Mouse (Mus musculus) megakaryocyte, adult 5-6 weeks (primary cell): ENCODE measurements around the gene Tec. TPM values are rescaled to one million over a fixed set of nuclear protein-coding genes. Genes with fewer than 3 reads are reported as not detected.

Experiments
- ATAC-seq: 2 replicates; pipeline ENCODE4 v1.8.0; 2016; ENCODE audit warnings: mild to moderate bottlenecking, inconsistent platforms; ENCODE audit not compliant: poor library complexity, severe bottlenecking
- total RNA-seq, 2 experiments: library from RNA; stranded (forward) in 1 of 2; stranded (reverse) in 1 of 2; fragments of 153-499, 151-499 nt in 1 of 2; fragments of 221-1000, 200-1000 nt in 1 of 2; gene quantifications; 2 replicates each; pipeline versions ENCODE4 v1.2.3 to v1.2.4; 2015 to 2017

Gene Tec
- total RNA-seq, 2 experiments from 2014 or later, result 33.4 to 56.6 TPM

DNA sequence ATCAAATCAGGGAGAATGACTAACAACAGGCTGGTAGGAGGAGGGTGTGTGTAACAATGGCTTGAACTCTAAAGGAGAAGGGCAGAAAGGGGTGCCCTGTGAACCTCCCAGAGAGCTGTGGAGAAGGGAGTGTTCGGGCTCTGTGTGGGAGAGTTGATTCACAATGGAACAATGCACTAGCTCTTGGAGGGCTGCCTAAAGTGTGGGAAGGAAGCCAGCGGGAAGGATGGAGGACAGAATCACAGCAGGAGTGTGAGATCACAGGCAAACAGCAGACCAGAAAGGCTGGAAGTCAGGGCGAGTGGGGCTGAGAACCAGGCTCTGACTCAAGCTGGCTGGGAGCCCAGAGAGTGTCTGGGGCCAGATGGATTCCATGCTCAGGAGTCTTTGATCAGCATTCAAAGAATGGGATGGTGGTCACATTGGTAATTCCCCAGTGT, 12.6 kb downstream of the Tec start:
- ATAC-seq, result no peak

DNA sequence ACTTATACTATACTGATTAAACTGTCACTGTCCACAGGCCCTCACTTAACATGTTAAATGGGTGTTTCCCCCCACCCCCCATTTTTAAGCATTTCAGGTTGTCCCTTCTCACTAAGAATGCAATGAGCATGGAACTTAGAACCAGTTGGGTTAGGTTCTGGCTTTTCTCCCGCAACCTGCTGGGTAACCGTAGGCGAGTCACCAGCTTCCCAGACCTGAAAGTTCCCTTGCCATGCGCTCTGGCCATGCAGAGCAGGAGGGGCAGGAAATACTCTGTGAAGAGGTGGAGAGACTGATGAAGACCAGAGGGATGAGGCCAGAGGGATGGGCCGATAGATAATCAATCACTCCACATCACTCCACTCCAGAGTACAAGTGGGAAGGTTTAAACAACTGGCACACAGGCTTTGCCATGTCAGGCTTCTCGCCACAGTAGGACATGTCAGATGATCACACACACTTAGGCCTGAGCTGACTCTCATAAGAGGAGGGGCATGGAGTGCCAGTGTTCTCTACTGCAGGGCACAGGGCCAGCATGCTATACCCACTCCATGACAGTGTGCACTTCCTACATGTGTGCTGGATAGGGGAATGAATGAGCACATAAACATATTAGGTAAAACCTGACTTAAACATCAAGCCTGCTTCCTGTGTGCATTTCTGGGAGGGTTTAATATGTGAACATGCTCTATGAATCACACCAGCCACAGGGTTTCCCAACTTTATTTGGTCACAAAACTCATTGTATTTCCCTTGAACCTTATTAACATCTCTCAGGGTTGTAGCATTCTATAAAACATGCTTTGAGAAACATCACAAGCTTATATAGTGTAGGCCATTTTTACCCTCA, 13.9 kb downstream of the Tec start:
- no peak; the same call in 1 of the 2 replicates for ATAC-seq

DNA sequence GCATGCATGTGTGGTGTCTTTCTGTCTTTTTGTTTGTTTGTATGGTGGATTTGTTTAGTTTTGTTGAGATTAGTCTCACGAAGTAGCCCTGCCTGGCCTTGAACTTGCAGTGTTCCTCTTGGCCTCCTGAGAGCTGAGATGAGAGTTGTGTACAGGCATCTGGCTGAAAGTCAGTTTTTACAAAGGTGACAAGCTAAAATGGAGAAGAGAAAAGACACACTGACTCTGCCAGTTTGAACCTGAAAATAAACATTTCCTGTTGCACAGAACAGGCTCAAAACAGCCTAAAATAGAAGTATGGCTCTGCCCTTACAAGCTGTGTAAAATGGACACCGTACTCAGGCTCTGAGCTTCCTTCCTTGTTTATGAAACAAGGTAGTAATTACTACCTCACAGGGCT, 14.9 kb downstream of the Tec start:
- no peak for ATAC-seq

DNA sequence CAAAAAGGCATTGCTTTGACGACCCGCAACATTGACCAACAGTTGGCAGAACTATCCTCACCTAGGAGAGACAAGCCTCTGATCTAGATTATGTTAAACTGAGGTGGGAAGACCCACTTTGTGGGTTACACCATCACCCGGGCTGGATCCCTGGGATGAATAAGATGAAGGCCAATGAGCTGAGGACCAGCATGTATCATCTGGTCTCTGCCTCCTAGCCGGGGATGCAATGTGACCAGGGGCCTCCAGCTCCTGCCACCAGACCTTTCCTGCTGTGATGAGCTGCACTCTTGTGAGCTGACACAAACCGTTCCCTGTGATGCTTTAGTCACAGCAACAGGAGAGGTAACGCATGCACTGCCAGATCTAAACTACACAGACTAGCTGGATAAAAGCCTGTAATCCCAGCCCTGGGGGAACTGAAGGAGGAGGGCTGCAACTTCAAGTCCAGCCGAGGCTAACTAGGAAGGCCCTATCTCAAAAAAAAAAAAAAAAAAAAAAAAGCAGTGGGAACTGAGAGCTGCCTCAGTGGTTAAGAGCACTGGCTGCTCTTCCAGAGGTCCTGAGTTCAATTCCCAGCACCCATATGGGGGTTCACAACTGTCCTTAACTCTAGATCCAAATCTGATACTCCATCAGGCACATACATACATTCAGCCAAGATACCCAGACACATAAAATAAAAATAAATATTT, 15.8 kb downstream of the Tec start:
- ATAC-seq, result no peak; the same call in 1 of the 2 replicates

DNA sequence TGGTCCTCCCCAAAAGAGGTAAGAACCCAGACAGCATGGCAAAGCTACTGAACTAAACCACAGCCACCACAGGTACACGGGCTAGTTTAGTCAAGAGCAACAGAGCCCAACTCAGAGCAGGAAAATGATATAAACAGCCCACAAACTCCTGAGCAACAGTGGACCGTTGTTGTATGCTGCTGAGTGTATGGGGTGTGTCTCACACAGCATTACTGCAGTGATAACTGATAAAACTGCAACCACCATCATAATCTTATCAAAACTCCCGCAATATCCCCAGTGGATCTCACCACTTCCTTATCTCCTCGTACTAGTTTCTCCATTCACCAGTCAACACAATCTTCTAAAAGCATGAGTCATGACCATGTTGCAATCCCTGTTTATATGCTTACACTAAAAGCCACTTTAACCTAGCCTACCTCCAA, 16.6 kb downstream of the Tec start:
- peak; percentile 73 for ATAC-seq

DNA sequence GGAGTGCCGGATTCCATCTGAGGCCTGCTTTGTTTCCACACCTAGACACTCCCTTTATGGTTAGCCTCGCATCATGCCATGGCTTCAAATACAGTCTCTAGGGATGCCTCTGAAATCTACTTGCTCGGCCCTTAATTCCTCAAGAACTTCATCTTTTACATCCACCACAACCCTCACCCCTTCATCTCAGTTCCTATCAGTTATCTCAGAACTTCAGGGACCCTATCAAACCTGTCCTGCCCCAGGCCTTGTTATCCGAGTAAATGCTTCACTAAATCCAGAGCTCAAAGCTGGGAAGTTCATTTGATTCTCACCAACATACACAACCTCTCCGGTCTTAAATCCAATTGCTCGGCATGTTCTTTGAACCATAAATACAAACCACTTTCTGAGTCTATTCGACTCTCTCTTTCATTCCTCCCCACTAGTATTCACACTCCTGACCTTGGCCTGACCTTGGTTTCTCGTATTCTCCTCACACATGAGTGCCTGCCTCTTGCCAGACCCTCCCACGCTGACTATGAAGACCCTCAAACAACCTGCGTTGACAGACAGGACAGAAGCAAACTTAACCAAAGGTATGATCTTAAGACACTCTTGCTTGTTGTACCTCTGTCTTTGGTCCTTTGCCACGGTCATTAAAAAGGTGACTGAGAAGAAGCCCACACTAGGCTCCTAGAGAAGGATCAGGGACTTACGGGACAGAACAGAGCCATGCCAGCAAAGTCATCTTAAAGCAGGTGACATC, 17.2 kb downstream of the Tec start:
- ATAC-seq, result no peak

DNA sequence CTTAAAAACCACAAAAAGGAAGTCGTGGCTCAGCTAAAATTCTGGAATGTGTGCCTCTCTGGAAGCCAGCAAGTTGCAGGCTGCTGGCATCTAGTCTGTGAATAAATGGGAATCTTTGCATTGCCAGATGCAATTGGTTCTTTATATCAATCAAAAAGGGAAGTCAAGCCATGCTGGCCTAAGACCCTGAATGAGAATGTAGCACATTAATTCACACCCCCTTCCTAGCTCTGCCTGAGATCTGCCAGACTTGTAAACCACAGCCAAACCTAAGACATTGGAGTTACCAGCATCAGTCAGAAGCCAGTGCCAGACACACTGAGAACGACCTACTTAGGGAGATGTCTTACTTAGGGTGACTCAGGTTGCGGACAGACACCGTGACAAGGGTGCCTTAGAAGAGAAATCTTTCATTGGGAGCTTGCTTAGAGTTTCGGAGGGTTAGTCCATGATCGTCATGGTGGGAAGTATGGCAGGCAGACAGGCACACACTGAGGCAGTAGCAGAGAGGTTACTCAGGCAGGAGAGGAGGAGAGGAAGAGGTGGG, 19.3 kb downstream of the Tec start:
- no peak for ATAC-seq

DNA sequence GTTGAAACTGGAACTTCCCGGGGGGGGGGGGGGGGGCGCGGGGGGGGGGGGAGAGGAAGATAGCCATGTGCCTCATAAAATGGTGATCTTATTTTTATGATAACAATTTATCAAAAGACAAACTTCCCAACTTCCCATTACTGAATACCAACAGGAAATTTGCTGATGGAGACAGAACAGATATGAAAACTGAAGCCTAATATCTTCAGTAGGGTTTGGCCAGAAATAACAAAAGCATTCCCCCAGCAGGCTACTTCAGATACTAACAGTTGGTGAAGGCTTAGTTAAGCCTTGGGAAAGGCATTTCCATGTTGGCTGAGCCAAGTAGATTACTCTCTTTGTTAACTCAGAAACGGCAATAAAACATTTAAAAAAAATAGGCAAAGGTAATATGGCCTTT, 21.6 kb downstream of the Tec start:
- ATAC-seq, result no peak

DNA sequence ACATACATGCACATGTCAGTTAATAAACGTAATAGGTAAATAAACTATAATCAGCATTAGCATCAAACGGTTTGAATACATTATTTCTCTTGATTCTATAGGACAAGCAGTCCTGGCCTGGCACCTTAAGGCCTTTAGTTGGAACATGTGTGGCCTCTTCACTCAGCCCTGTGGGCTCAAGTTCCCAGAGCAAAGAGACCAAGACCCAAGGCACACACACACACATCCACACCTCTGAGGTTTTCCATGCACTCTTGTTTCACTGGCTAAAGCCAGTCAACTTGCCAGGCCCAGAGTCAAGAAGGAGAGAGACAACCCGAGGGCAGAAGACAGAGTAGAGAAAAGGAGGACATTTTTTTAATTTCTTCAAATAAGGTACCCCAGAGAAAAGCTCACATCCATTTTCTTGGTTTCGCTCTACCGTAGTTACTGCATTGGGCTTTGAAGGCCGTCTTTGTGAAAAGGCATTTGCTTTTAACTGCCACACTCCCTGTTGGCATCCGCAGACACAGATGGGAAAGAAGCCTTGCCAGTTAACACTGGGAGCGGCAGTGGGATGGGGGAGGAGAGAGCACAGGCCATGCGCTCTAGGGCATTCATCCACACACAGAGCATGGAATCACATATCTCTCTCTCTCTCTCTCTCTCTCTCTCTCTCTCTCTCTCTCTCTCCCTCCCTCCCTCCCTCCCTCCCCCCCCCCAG, 22.2 kb downstream of the Tec start:
- ATAC-seq, result no peak

DNA sequence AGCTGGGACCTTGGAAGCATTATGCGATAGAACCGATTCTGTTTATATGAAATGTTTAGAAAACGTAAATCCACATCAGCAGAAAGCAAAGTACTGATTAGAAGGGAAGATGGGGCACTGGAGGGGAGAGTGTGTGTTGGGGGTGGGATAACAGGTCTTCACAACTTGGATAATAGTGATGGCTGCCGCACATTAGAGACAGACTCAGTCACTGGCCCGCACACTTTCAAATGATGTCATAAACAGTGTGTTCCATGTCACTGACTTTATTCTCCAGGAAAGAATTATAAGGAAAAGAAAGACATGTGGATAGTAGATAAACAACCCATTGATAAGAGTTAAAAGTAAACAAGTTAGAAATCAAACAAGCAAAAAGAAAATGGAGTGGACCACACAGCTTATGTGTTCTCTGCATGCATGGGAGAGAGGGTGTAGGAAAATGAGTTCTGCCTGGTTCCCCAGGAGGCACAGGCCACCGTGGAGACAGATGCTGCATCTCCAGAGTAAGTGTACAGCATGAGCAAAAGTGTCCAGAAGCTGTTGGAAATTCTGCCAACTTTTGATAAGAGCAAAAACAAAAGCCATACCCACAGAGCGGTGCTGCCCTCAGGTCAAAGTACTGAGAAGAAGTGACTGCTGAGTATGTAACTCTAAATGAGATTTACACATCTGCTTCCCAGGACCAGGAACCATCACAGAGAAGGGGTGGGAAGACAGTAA, 23.3 kb downstream of the Tec start:
- ATAC-seq, result no peak

DNA sequence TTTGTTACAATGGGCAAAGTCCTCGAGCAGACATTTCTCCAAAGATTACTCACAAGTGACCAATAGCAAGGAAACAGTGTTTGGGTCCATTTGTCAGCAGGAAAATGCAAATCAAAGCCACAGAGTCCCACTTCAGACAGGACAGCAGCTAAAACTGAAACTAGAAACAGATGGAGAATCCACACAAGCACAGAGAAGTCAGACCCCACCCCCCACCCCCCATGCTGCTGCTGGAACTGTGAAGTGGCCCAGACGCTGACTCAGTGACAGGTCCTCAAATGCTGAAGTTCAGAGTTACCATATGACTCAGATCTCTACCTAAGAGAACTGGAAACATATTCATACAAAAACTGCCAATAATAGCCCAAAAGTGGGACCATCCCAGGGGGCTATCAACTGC, 24.0 kb downstream of the Tec start:
- ATAC-seq, result peak; percentile 55

DNA sequence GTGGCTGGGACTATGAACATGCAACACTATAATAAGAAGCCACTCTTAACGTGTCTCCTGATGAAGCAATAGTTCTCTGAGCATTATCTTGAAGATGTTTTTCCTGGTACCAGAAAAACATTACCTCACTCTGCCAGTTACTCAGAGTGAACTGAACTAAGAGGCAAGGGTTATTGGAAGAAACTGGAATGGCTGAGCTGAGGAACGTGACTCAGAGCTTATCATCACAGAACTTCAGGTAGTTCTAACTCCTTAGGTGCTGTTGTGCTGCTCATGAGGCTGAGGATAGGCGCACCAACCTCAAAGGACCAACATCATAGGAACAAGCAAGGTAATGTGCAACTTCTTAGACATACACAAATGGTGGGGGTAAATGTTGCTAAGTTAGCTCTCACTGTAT, 28.6 kb downstream of the Tec start:
- ATAC-seq, result no peak

DNA sequence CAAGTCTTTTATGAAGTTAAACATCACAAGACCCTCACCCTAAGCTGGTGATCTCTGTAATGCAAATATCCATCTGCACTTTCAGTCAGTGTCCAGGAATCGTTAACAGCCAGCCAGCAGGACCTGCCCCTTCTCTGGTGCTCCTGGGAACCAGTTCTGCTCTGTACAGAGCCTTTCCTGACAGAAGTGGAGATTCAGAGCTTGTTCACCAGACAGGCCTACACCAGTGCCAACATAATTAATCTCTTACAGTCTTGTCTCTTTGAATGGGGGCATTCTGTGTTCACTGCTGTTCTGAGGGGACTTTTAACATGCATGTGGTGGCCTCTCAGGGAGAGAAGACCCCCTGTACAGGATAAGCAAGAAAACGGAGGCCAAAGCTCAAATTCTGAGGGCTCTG, 29.3 kb downstream of the Tec start:
- no peak for ATAC-seq

DNA sequence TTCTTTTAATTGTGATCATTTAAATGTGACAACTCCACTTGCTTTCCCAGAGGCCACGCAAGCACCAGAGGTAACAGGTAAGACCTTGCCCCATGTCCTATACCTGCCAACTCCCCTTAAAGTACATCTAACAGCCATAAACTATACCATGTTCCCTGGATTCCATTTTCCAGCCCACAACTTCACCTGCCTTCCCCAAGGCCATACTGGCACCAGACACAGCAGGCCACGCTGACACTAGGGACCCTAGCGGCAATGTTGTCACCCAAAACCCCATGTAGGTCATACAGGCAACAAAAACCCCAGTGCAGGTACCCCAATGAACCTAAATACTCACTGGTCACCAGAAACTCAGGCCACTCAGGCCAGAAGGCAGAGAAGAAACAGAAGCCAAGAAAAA, 32.6 kb downstream of the Tec start:
- ATAC-seq, result no peak

DNA sequence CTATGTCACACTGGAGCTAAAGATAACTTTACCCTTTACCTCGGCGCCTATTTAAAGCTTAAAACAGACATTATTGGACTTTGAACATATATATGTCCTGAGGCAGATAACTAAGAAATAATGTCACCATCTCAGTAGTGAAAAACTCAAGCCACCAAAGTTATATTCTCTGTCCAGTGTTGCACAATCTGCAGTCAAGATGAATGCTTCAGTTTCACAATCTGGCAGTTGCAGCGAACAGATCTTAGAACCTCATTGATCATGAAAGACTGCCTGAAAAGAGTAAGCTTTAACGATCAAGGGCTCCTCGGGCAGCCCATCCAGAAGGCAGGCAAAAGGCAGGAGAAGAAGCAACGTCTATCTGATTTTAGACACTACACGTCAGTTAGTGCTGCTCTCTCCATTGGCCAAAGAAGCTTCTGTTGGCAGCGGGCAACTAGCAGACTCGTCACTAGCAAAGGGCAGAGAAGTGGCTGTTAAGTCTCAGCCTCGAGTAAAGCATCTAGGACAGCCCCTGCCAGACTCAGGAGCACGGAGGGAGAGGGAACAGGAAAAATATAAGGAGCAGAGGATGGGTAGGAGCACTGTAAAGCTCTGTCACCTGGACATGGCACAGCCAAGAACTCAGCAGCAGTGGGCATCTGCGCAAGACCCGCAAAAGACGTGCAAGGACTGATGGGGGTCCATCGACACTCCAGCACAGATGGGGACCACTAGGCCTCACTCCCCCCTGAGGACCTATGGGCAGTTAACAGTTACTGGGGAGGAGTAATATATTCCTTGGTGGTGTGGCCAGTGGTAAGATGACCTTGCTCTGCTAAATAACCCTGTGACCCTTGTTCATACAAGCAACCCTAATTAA, 35.1 kb downstream of the Tec start:
- ATAC-seq, result peak; percentile 63

DNA sequence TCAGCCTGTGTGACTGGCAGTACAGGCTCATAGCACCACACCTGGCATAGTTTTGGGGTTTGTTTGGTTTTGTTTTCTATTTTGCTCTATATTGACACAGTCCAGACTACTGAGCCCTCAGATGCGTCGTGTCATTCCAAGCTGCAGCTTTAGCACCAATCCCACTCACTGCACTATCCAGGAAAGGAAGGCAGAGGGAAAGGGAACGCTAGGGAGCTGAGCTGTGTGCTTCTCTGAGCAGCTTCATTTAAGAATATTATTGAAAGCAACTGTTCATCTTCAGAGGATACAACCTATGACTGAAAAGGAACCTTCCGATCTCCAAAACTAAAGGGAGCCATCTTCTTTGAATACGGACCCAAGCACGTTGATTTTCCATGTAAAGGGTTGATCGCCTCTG, 36.1 kb downstream of the Tec start:
- no peak for ATAC-seq

DNA sequence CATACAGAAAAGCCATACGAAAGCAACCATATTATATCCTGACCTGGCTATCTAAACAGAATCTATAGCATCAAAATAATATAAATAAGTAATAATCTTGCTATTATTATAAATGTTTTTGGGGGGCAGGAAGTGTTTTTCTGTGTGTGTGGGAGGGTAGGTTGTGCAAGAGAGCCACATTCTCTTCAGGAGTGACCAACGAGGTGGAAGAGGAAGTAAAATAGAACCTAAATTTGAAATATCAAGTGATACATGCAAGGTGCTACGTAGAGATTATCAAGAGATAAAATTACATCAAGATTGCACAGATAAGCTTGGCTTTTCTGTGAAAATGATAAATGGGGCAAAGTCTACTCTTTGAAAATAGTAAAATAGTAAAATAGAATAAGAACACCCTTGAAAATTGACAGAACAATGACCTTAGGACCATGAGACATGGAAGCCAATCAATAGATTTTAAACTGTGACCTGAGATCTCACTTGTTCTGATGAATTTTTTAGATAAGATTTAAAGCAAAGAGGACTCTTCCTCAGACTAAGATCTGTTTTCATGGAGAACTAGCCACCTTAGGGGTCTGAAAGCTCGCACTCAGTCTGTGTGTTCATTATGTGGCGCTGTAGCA, 37.2 kb downstream of the Tec start:
- peak; percentile 64 for ATAC-seq

DNA sequence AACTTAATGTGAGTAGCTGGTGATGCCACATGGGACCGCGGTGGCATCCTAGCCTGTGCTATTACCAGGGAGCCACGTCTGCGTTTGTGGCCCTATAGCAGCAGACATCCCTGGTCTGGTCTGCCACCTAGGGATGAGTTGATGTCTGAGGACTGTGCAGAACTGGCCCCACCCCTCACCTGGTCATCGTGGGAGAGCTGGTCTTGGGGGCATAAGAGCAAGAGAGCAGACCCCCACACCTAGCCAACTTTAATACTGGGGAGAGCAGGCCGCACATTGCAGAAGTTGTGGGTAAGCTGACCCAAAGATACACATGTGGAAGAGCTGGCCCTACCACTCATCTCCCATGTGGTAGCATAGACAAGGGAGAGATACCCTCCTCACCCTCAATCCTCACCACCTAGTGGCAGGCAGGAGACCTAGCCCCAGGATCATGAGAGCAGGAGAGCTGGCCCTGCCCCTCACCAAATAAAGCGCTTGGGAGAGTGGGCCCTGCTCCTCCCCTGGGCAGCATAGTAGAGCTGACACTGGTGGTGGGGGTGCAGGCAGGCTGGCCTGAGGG, 38.7 kb downstream of the Tec start:
- ATAC-seq, result peak; percentile 34
